16 mouse cellular contexts compared by ENCODE assay signal in genomic region chr9:75528096-75528495, GRCm38 (mm10). TPM values are rescaled to one million over a fixed set of nuclear protein-coding genes. Genes with fewer than 3 reads are reported as not detected.
DNase-seq lines count a peak whose midpoint lies in the region; ATAC-seq and TF ChIP-seq lines count a peak whose summit lies in the region.
"Had no signal": no experiment of that assay in that cellular context is flagged by ENCODE, and none has a peak within 500 bp of the region (broad histone marks: within the 10 kb centered on the region; RNA-seq: fewer than 3 reads in every experiment).

No protein-coding gene starts in this region.

- H3K4me1 ChIP-seq in kidney, adult 2 months (ENCODE audit: control insufficient read depth, insufficient read depth, low read length) = no peaks in the 10 kb centered on the region
- H3K4me1 ChIP-seq in E14TG2a.4 (replicated peaks; ENCODE audit: low read depth, low read length) (peaks cover 4% of the 10 kb centered on the region; the same call in 1 of the 2 replicates), MEL (ENCODE audit: control insufficient read depth in 1 of 2, insufficient read depth in 2 of 2, low read length in 2 of 2) (peaks cover 15% of the 10 kb centered on the region in 2 experiments)
- peaks cover 9% of the 10 kb centered on the region for H3K4me1 ChIP-seq in liver, embryonic 13.5 days (replicated peaks)
- H3K4me1 ChIP-seq: hindbrain, embryonic 12.5 days; midbrain, embryonic 10.5 days; neural tube, embryonic 13.5 days; stomach, embryonic 15.5 days had no signal

- 0 out of 2 replicates have a peak, but pooled peaks have one; percentile 5 for TF ChIP-seq CTCF in kidney, adult 2 months (conservative IDR thresholded peaks at IDR 0.05; ENCODE audit: insufficient read depth, insufficient read length, low read depth, low read length)
- TF ChIP-seq CTCF in E14TG2a.4 (conservative IDR thresholded peaks at IDR 0.05; ENCODE audit: low read length) (peak; percentile 49), MEL (IDR thresholded peaks at IDR 0.05 in 2 of 3, conservative IDR thresholded peaks at IDR 0.05 in 1 of 3; ENCODE audit: control insufficient read depth in 1 of 3, insufficient read depth in 1 of 3, low read depth in 2 of 3, low read length in 3 of 3, poor library complexity in 1 of 3, severe bottlenecking in 1 of 3) (peak in 2 of 3 experiments; percentile 21 to 34; a peak in 3 of 6 replicates)

- H3K9ac ChIP-seq in MEL (ENCODE audit: control insufficient read depth, low read depth, low read length, poor library complexity, severe bottlenecking) = no peak overlapping the region
- no peak overlapping the region for H3K9ac ChIP-seq in liver, embryonic 13.5 days
- H3K9ac ChIP-seq: forebrain, embryonic 12.5 days; hindbrain, embryonic 12.5 days; liver, embryonic 15.5 days; neural tube, embryonic 13.5 days; stomach, embryonic 15.5 days had no signal

- H3K79me2 ChIP-seq in MEL (ENCODE audit: control insufficient read depth, insufficient read depth, low read length, poor library complexity) = no peaks in the 10 kb centered on the region; the same call in 1 of the 2 replicates

- no peak for TF ChIP-seq RAD21 in MEL (IDR thresholded peaks at IDR 0.05; ENCODE audit: low read depth, low read length)

- no peak overlapping the region for H3K27ac ChIP-seq in kidney, adult 2 months (ENCODE audit: insufficient read depth, low read depth, low read length)
- no peak overlapping the region for H3K27ac ChIP-seq in MEL (ENCODE audit: control insufficient read depth, low read depth, low read length)
- peak overlapping the region; percentile 47; the same call in 1 of the 2 replicates for H3K27ac ChIP-seq in liver, embryonic 13.5 days
- H3K27ac ChIP-seq: forebrain, embryonic 12.5 days; hindbrain, embryonic 12.5 days; midbrain, embryonic 10.5 days; neural tube, embryonic 13.5 days had no signal

- H3K9me3 ChIP-seq in E14TG2a.4 (ENCODE audit: low read length) (0 out of 2 replicates have a peak, but pooled peaks cover 4% of the 10 kb centered on the region), MEL (replicated peaks; ENCODE audit: insufficient read depth, low read length) (no peaks in the 10 kb centered on the region)
- no peaks in the 10 kb centered on the region for H3K9me3 ChIP-seq in liver, embryonic 13.5 days (replicated peaks)
- H3K9me3 ChIP-seq: forebrain, embryonic 12.5 days; hindbrain, embryonic 12.5 days; liver, embryonic 15.5 days; midbrain, embryonic 10.5 days; neural tube, embryonic 13.5 days; stomach, embryonic 15.5 days had no signal

- no peaks in the 10 kb centered on the region for H3K27me3 ChIP-seq in kidney, adult 2 months (replicated peaks; ENCODE audit: control insufficient read depth, insufficient read depth, low read length)
- H3K27me3 ChIP-seq in E14TG2a.4 (ENCODE audit: insufficient read depth, low read length) = no peaks in the 10 kb centered on the region
- H3K27me3 ChIP-seq in MEL (ENCODE audit: control insufficient read depth in 1 of 2, insufficient read depth in 2 of 2, low read length in 2 of 2) = no peaks in the 10 kb centered on the region
- no peaks in the 10 kb centered on the region for H3K27me3 ChIP-seq in liver, embryonic 13.5 days
- H3K27me3 ChIP-seq: CH12.LX; forebrain, embryonic 12.5 days; hindbrain, embryonic 12.5 days; liver, embryonic 15.5 days; neural tube, embryonic 13.5 days; stomach, embryonic 15.5 days had no signal

- no peak overlapping the region for H3K4me2 ChIP-seq in liver, embryonic 13.5 days
- H3K4me2 ChIP-seq: forebrain, embryonic 12.5 days; hindbrain, embryonic 12.5 days; liver, embryonic 15.5 days; neural tube, embryonic 13.5 days; stomach, embryonic 15.5 days had no signal

- TF ChIP-seq EP300 in MEL (IDR thresholded peaks at IDR 0.05; ENCODE audit: low read depth in 1 of 2, low read length in 2 of 2) = no peak

- DNase-seq in kidney, adult 2 months = no peak
- no peak for DNase-seq in kidney, postnatal 25 days
- peak; percentile 41 for DNase-seq in MEL (ENCODE audit: low read depth, low spot score)
- DNase-seq in liver, embryonic 13.5 days = no peak
- DNase-seq in kidney, adult 11 months = no peak
- DNase-seq: cerebellum, postnatal 14 days; right cerebral cortex, postnatal 14 days had no signal

- ATAC-seq in liver, embryonic 13.5 days (ENCODE audit: low read depth) = no peak
- ATAC-seq in granulocyte monocyte progenitor cell, adult 5-6 weeks (replicated peaks; ENCODE audit: poor library complexity, severe bottlenecking) = no peak

- H3K36me3 ChIP-seq in kidney, adult 2 months (ENCODE audit: control insufficient read depth, insufficient read depth, low read length) = peaks cover 4% of the 10 kb centered on the region
- peaks cover 16% of the 10 kb centered on the region for H3K36me3 ChIP-seq in E14TG2a.4 (ENCODE audit: insufficient read depth, low read length)
- peaks cover 13 to 27% of the 10 kb centered on the region in 2 experiments for H3K36me3 ChIP-seq in MEL (ENCODE audit: control insufficient read depth in 1 of 2, insufficient read depth in 2 of 2, low read length in 2 of 2)
- H3K36me3 ChIP-seq in liver, embryonic 13.5 days = peaks cover 19% of the 10 kb centered on the region

- 98% methylated on average over 9 of the region's 9 CpGs for WGBS in kidney, adult 2 months
- WGBS in liver, embryonic 13.5 days (ENCODE audit: insufficient replicate concordance) = 89% methylated on average over 9 of the region's 9 CpGs

- TF ChIP-seq POLR2A in kidney, adult 2 months (IDR thresholded peaks at IDR 0.05; ENCODE audit: low read depth, low read length) = no peak
- TF ChIP-seq POLR2A in MEL (IDR thresholded peaks at IDR 0.05; ENCODE audit: control insufficient read depth in 1 of 2, insufficient read depth in 1 of 2, low read depth in 1 of 2, low read length in 2 of 2, poor library complexity in 1 of 2) = no peak

- no peak overlapping the region for H3K4me3 ChIP-seq in kidney, adult 2 months (ENCODE audit: insufficient read depth, low read depth, low read length)
- H3K4me3 ChIP-seq in E14TG2a.4 (replicated peaks; ENCODE audit: low read length) = no peak overlapping the region
- no peak overlapping the region for H3K4me3 ChIP-seq in MEL (ENCODE audit: control insufficient read depth in 1 of 2, insufficient read depth in 1 of 2, low read depth in 2 of 2, low read length in 2 of 2)
- H3K4me3 ChIP-seq in liver, embryonic 13.5 days (replicated peaks) = no peak overlapping the region
- H3K4me3 ChIP-seq: forebrain, embryonic 12.5 days; hindbrain, embryonic 12.5 days; liver, embryonic 15.5 days; midbrain, embryonic 10.5 days; neural tube, embryonic 13.5 days; stomach, embryonic 15.5 days had no signal

TF ChIP-seq in MEL, 35 proteins besides CTCF, POLR2A, EP300 and RAD21:
- TF ChIP-seq SMC3 (IDR thresholded peaks at IDR 0.05; ENCODE audit: low read depth, low read length) = peak; percentile 24
- no peak for TF ChIP-seq TBP (IDR thresholded peaks at IDR 0.05; ENCODE audit: low read depth, low read length)
- TF ChIP-seq BHLHE40 (IDR thresholded peaks at IDR 0.05; ENCODE audit: borderline replicate concordance, low read depth, low read length) = no peak
- no peak for TF ChIP-seq SIN3A (IDR thresholded peaks at IDR 0.05; ENCODE audit: low read length)
- TF ChIP-seq TCF12 (IDR thresholded peaks at IDR 0.05; ENCODE audit: low read depth, low read length) = no peak

RNA-seq across cellular contexts. Expression of gene Tmod3, which starts 31.4 kb away (rescaled TPM):
- 16.7 and 20.1 TPM in 2 replicates for polyA plus RNA-seq in kidney, adult 2 months (2012; rRNA removed)
- 29.9 and 34.2 TPM in 2 replicates for total RNA-seq in MEL (2012; rRNA removed)
- 10 to 100 TPM in 1 of 2 experiments, not detected in 1; 46.4 TPM for polyA plus RNA-seq in MEL (2012; ENCODE audit: insufficient read depth in 1 of 2, insufficient read length in 2 of 2, low read depth in 1 of 2, low replicate concordance in 2 of 2, missing spikeins in 1 of 2)
- polyA plus RNA-seq in liver, embryonic 13.5 days (2015; fragmentation: Nextera tagmentation; extraction: Ambion mirVana) = 28.9 and 38.5 TPM in 2 replicates
- 52.9 and 58.1 TPM in 2 replicates for total RNA-seq in granulocyte monocyte progenitor cell, adult 5-6 weeks (2014; fragmentation: Nextera tagmentation)
- total RNA-seq in granulocyte monocyte progenitor cell, adult 5-6 weeks (2017) = 59.5 and 64.2 TPM in 2 replicates
